In genomic region chr2:23770511-23770910, GRCm38 (mm10) we compare ENCODE assay signal across 16 mouse cellular contexts.
"Had no signal": no experiment of that assay in that cellular context is flagged by ENCODE, and none has a peak within 500 bp of the region (broad histone marks: within the 10 kb centered on the region; RNA-seq: fewer than 3 reads in every experiment).

No protein-coding gene starts in this region.

- DNase-seq: heart, postnatal 10 days; heart, postnatal 14 days; heart, postnatal 36 days; heart, postnatal 4 days; kidney, adult 11 months; kidney, adult 18-20 months; kidney, adult 2 months; kidney, adult 8-10 months; kidney, adult 9 months; kidney, postnatal 10 days; kidney, postnatal 14 days; kidney, postnatal 25 days; kidney, postnatal 36 days; kidney, postnatal 4 days; layer of hippocampus, adult 9-11 months; layer of hippocampus, postnatal 36 days had no signal
